Mouse (Mus musculus): ENCODE results near the gene Nqo1. TPM values are rescaled to one million over a fixed set of nuclear protein-coding genes. Genes with fewer than 3 reads are reported as not detected.

Gene Nqo1
- polyA plus RNA-seq, 1 experiment, result 12.8 TPM

DNA sequence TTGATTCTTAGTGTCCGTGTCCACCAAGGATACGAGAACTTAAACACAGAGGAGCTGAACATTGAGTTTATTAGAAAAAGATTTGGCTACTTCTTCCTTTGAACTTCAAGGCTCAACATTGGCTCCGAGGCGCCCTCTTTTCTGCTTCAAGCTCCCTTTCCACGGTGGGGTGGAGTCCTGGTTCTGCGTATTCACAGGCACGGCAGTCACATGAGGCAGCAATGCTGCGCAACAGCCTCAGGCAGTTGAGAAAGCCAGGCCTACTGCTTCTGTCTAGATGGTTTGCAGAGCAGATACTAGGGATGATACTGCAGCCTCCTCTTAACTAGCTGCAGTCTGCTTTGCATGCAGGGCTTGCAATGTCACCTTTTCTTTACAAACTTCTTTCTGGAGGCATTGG, 9.5 kb upstream of the Nqo1 start:
- DNase-seq, result no peak
- TF ChIP-seq POLR2A (IDR thresholded peaks at IDR 0.05; ENCODE audit: borderline replicate concordance, extremely low read depth, low read depth, low read length), result no peak
- no peak for TF ChIP-seq CTCF (IDR thresholded peaks at IDR 0.05; ENCODE audit: insufficient read depth, low read length)
- H3K4me1 ChIP-seq (ENCODE audit: control insufficient read depth, insufficient read depth, low read length), result no peaks in the 10 kb centered on the region
- no peak overlapping the region for H3K4me3 ChIP-seq (replicated peaks; ENCODE audit: extremely low read depth, low read depth, low read length)
- WGBS, result 85% methylated on average over 8 of the region's 8 CpGs

DNA sequence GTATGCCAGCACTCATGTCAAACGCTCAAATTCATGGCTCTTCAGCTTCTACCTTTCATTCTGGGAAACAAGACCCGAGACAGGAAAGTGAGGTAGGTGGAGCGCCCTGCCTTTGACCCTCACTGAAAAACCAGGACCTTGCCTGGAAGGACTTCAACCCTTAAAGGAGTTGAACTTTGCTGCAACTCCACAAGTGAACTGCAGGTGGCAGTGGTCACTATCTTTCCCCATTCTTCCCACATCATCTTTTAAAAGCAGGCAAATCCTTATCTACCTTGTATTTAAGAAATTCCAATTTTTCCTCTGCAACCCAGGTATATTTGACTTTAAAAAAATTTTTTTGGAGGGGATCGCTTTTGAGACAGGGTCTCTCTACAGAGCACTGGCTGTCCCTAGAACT, 8.4 kb upstream of the Nqo1 start:
- 60% methylated on average over 4 of the region's 4 CpGs for WGBS
- DNase-seq, result peak; percentile 18
- Histone ChIP-seq H3K4me3 (replicated peaks; ENCODE audit: extremely low read depth, low read depth, low read length) (no peak overlapping the region), H3K4me1 (ENCODE audit: control insufficient read depth, insufficient read depth, low read length) (no peaks in the 10 kb centered on the region)
- TF ChIP-seq CTCF (IDR thresholded peaks at IDR 0.05; ENCODE audit: insufficient read depth, low read length) (peak; percentile 25; the same call in 1 of the 2 replicates), POLR2A (IDR thresholded peaks at IDR 0.05; ENCODE audit: borderline replicate concordance, extremely low read depth, low read depth, low read length) (no peak)

DNA sequence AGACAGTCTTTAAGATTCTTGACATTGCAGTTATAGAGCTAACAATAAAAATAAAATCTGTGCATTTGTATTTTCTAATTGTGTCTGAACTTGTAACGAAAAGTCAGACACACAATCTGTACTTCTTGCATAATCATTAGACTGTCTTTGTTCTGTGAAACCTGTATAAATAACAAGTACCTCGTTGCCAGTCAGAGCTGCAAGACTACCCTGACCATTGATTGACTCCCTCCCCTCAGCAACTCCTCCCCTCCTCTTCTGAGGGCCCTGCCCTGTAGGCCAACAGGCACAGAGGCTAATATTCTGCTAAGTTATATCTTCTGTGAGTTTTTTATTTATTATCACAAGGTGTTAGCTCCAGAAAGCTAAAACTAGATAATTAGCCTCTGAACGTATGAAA, 2.9 kb upstream of the Nqo1 start:
- no peak overlapping the region for H3K4me3 ChIP-seq (replicated peaks; ENCODE audit: extremely low read depth, low read depth, low read length)
- TF ChIP-seq POLR2A (IDR thresholded peaks at IDR 0.05; ENCODE audit: borderline replicate concordance, extremely low read depth, low read depth, low read length), result no peak
- no peak for TF ChIP-seq CTCF (IDR thresholded peaks at IDR 0.05; ENCODE audit: insufficient read depth, low read length)
- WGBS, result 56% methylated on average over 3 of the region's 3 CpGs
- DNase-seq, result no peak
- no peaks in the 10 kb centered on the region for H3K4me1 ChIP-seq (ENCODE audit: control insufficient read depth, insufficient read depth, low read length)

GRCm38 (mm10) chr8:107404057-107404456, 1.1 kb upstream of the Nqo1 start:
- no peak for DNase-seq
- H3K4me1 ChIP-seq (ENCODE audit: control insufficient read depth, insufficient read depth, low read length), result no peaks in the 10 kb centered on the region
- H3K4me3 ChIP-seq (replicated peaks; ENCODE audit: extremely low read depth, low read depth, low read length), result no peak overlapping the region
- WGBS, result 73% methylated on average over 4 of the region's 4 CpGs
- no peak for TF ChIP-seq CTCF (IDR thresholded peaks at IDR 0.05; ENCODE audit: insufficient read depth, low read length)
- no peak for TF ChIP-seq POLR2A (IDR thresholded peaks at IDR 0.05; ENCODE audit: borderline replicate concordance, extremely low read depth, low read depth, low read length)

DNA sequence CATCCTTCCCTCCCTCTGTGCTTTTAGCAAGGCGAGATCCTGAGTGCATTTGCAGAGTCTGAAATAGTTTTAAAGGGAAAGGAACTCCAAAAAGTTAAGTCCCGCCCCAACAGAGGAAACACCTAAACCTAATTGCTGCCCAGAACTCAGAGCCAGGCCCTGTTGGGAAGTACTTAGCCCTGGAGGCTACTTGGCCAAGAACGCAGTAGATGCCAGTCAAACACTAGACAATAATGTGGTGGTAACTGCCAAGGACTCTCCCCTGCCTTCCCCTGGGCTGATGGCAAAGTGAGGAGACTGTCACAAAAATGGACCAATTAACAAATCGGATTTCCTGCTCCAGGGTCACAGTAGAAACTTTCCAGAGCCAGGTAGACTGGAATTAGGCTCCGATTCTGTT, 1.1 kb downstream of the Nqo1 start:
- DNase-seq, result no peak
- H3K4me3 ChIP-seq (replicated peaks; ENCODE audit: extremely low read depth, low read depth, low read length), result no peak overlapping the region
- no peaks in the 10 kb centered on the region for H3K4me1 ChIP-seq (ENCODE audit: control insufficient read depth, insufficient read depth, low read length)
- WGBS, result 76% methylated on average over 5 of the region's 5 CpGs
- TF ChIP-seq CTCF (IDR thresholded peaks at IDR 0.05; ENCODE audit: insufficient read depth, low read length), result no peak
- TF ChIP-seq POLR2A (IDR thresholded peaks at IDR 0.05; ENCODE audit: borderline replicate concordance, extremely low read depth, low read depth, low read length), result no peak

DNA sequence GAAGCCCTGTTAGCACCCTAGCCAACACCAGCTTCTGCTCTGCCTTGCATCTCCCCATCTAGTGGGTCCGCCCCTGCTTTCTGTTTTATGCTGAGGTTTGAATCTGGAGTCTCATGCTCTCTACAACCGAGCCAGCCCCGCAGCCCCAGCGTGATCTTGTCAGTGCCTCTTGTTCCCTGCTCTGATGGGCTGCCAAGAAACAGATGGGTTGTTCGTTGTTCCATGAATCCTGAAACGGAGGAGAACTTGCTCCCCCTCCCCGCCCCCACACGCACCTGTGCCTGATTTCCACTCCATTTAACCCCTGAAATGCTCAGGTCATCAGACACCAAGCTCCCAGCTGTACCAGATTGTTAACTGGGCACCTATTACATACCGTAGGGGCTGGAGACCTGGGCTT, 3.5 kb downstream of the Nqo1 start:
- WGBS, result 41% methylated on average over 9 of the region's 9 CpGs
- no peak overlapping the region for H3K4me3 ChIP-seq (replicated peaks; ENCODE audit: extremely low read depth, low read depth, low read length)
- DNase-seq, result no peak
- TF ChIP-seq CTCF (IDR thresholded peaks at IDR 0.05; ENCODE audit: insufficient read depth, low read length), result no peak
- no peak for TF ChIP-seq POLR2A (IDR thresholded peaks at IDR 0.05; ENCODE audit: borderline replicate concordance, extremely low read depth, low read depth, low read length)
- H3K4me1 ChIP-seq (ENCODE audit: control insufficient read depth, insufficient read depth, low read length), result no peaks in the 10 kb centered on the region

DNA sequence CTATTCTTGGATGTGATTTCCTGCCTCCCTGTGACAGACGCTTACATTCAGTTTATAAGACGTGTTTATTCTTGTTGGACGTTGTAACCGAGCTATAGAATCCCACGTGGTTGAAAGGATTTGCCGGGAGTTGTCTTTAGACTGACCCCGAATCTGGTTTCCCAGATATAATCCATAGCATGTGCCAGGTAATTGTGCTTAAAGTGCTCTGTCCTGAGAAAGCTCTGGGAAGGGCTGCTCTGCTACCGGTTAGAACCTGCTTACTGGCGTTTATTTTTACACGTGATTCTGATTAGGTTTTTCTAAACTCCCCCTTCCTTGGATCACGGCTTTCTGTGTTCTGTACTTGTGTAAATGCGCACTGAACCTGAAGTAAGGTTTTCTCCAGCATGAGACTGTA, 5.3 kb downstream of the Nqo1 start:
- TF ChIP-seq CTCF (IDR thresholded peaks at IDR 0.05; ENCODE audit: insufficient read depth, low read length) (no peak), POLR2A (IDR thresholded peaks at IDR 0.05; ENCODE audit: borderline replicate concordance, extremely low read depth, low read depth, low read length) (no peak)
- WGBS, result 51% methylated on average over 12 of the region's 12 CpGs
- DNase-seq, result no peak
- no peaks in the 10 kb centered on the region for H3K4me1 ChIP-seq (ENCODE audit: control insufficient read depth, insufficient read depth, low read length)
- no peak overlapping the region for H3K4me3 ChIP-seq (replicated peaks; ENCODE audit: extremely low read depth, low read depth, low read length)

- Histone ChIP-seq H3K4me3 (replicated peaks; ENCODE audit: extremely low read depth, low read depth, low read length) (no peak overlapping the region), H3K4me1 (ENCODE audit: control insufficient read depth, insufficient read depth, low read length) (no peaks in the 10 kb centered on the region)
- WGBS, result 87% methylated on average over 10 of the region's 10 CpGs
- no peak for TF ChIP-seq CTCF (IDR thresholded peaks at IDR 0.05; ENCODE audit: insufficient read depth, low read length)
- no peak for TF ChIP-seq POLR2A (IDR thresholded peaks at IDR 0.05; ENCODE audit: borderline replicate concordance, extremely low read depth, low read depth, low read length)
- DNase-seq, result no peak
These were observed 6.8 kb downstream of the Nqo1 start for GRCm38 (mm10) chr8:107396106-107396670.

DNA sequence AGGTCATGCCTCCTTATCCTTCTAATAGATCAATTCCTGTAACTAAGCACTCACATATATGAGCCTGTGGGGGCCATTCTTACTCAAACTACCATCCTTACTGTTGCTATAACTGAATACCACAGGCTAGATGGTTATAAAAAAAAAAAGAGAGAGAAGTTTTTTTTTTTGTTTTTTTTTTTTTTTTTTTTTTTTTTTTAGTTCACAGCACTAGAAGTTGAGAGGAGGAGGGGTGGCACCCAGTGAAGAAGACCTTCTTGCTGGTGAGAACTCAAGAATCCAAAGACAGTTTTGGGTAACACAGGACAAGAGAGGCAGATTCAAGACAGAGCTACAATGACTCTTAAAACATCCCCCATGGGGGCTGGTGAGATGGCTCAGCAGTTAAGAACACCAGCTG, 7.6 kb downstream of the Nqo1 start:
- DNase-seq, result no peak
- Histone ChIP-seq H3K4me1 (ENCODE audit: control insufficient read depth, insufficient read depth, low read length) (no peaks in the 10 kb centered on the region), H3K4me3 (replicated peaks; ENCODE audit: extremely low read depth, low read depth, low read length) (no peak overlapping the region)
- no peak for TF ChIP-seq CTCF (IDR thresholded peaks at IDR 0.05; ENCODE audit: insufficient read depth, low read length)
- no peak for TF ChIP-seq POLR2A (IDR thresholded peaks at IDR 0.05; ENCODE audit: borderline replicate concordance, extremely low read depth, low read depth, low read length)

GRCm38 (mm10) chr8:107391136-107391516, 11.9 kb downstream of the Nqo1 start:
- DNase-seq, result no peak
- WGBS, result 72% methylated on average over 4 of the region's 4 CpGs
- TF ChIP-seq CTCF (IDR thresholded peaks at IDR 0.05; ENCODE audit: insufficient read depth, low read length) (no peak), POLR2A (IDR thresholded peaks at IDR 0.05; ENCODE audit: borderline replicate concordance, extremely low read depth, low read depth, low read length) (no peak)
- Histone ChIP-seq H3K4me1 (ENCODE audit: control insufficient read depth, insufficient read depth, low read length) (no peaks in the 10 kb centered on the region), H3K4me3 (replicated peaks; ENCODE audit: extremely low read depth, low read depth, low read length) (no peak overlapping the region)

Measured in lung, adult 2 months (tissue).